Mouse (Mus musculus): ENCODE data around the gene Dhx38.

DNA sequence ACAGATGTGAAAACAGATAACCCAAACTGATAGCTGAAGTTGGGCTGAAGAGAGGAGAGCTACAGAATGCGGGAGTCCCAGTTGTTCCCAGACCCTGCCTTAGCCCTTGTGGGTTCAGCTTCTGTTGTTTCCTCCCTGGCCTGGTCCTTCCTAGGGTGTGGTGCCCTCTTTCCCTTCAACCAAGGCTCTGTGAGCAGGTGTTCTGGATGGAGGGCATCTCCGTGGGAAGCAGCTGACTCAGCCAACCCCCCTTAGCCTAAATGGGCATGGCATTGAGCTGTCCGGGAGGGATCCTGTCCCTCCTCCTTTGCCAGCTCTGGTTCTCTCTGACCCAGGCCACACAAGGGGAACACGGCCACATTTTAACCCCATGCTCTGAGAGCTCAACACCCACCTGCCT is 10.7 kb upstream of the Dhx38 start:
- TF ChIP-seq CTCF (IDR thresholded peaks at IDR 0.05; ENCODE audit: extremely low read depth, insufficient read length, insufficient replicate concordance, low read depth, low read length), result no peak
- TF ChIP-seq POLR2A (IDR thresholded peaks at IDR 0.05; ENCODE audit: low read depth, low read length), result no peak
